Mouse (Mus musculus): ENCODE data around the gene Tmem201. TPM values are rescaled to one million over a fixed set of nuclear protein-coding genes. Genes with fewer than 3 reads are reported as not detected.

Gene Tmem201
- polyA plus RNA-seq, 1 experiment = 15.7 TPM

GRCm38 (mm10) chr4:149734730-149735475 is 2.9 kb downstream of the Tmem201 start:
- TF ChIP-seq CTCF (IDR thresholded peaks at IDR 0.05; ENCODE audit: control insufficient read depth, insufficient read depth, insufficient replicate concordance, low read depth, low read length) = no peak
- TF ChIP-seq POLR2A (IDR thresholded peaks at IDR 0.05; ENCODE audit: control insufficient read depth, low read depth, low read length) = no peak
- Histone ChIP-seq H3K27ac (ENCODE audit: control insufficient read depth, insufficient read depth, low read depth, low read length) (no peak overlapping the region), H3K4me3 (ENCODE audit: control insufficient read depth, low read depth, low read length) (no peak overlapping the region), H3K4me1 (ENCODE audit: control insufficient read depth, insufficient read depth, low read length) (peaks cover 10% of the 10 kb centered on the region), H3K36me3 (ENCODE audit: control insufficient read depth, insufficient read depth, low read length) (no peaks in the 10 kb centered on the region), H3K27me3 (ENCODE audit: control insufficient read depth, insufficient read depth, low read length) (no peaks in the 10 kb centered on the region)

- Histone ChIP-seq H3K4me3 (ENCODE audit: control insufficient read depth, low read depth, low read length) (no peak overlapping the region), H3K4me1 (ENCODE audit: control insufficient read depth, insufficient read depth, low read length) (peaks cover 10% of the 10 kb centered on the region)
Measured at GRCm38 (mm10) chr4:149734246-149734645, 3.6 kb downstream of the Tmem201 start.

DNA sequence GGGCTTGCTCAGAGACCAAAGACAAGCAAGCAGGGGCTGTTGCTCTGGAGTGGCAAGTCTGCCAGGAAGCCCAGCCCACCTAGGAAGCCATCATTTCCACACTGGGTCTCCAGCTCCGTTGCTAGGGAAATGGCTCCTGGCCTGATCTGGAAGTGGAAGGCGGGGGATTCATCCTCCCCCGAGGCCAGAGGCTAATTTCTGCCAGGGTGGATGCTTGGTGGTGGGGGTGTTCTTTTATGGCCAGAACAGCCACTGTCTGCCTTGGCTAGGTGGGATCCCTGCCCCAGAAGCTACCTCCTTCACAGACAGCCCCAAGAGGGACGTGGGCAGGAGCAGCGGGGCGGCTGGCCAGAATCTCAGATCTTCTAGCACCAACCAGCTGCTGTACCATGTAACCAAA is 4.1 kb downstream of the Tmem201 start:
- TF ChIP-seq POLR2A (IDR thresholded peaks at IDR 0.05; ENCODE audit: control insufficient read depth, low read depth, low read length) (no peak), CTCF (IDR thresholded peaks at IDR 0.05; ENCODE audit: control insufficient read depth, insufficient read depth, insufficient replicate concordance, low read depth, low read length) (no peak)
- H3K4me1 ChIP-seq (ENCODE audit: control insufficient read depth, insufficient read depth, low read length) = peaks cover 10% of the 10 kb centered on the region
- no peak overlapping the region for H3K27ac ChIP-seq (ENCODE audit: control insufficient read depth, insufficient read depth, low read depth, low read length)
- no peak overlapping the region for H3K4me3 ChIP-seq (ENCODE audit: control insufficient read depth, low read depth, low read length)
- no peaks in the 10 kb centered on the region for H3K36me3 ChIP-seq (ENCODE audit: control insufficient read depth, insufficient read depth, low read length)
- no peaks in the 10 kb centered on the region for H3K27me3 ChIP-seq (ENCODE audit: control insufficient read depth, insufficient read depth, low read length)

More at GRCm38 (mm10) chr4:149734246-149734645, 3.6 kb downstream of the Tmem201 start:
- TF ChIP-seq POLR2A (IDR thresholded peaks at IDR 0.05; ENCODE audit: control insufficient read depth, low read depth, low read length) (no peak), CTCF (IDR thresholded peaks at IDR 0.05; ENCODE audit: control insufficient read depth, insufficient read depth, insufficient replicate concordance, low read depth, low read length) (no peak)
- Histone ChIP-seq H3K36me3 (ENCODE audit: control insufficient read depth, insufficient read depth, low read length) (no peaks in the 10 kb centered on the region), H3K27ac (ENCODE audit: control insufficient read depth, insufficient read depth, low read depth, low read length) (no peak overlapping the region), H3K27me3 (ENCODE audit: control insufficient read depth, insufficient read depth, low read length) (no peaks in the 10 kb centered on the region)

DNA sequence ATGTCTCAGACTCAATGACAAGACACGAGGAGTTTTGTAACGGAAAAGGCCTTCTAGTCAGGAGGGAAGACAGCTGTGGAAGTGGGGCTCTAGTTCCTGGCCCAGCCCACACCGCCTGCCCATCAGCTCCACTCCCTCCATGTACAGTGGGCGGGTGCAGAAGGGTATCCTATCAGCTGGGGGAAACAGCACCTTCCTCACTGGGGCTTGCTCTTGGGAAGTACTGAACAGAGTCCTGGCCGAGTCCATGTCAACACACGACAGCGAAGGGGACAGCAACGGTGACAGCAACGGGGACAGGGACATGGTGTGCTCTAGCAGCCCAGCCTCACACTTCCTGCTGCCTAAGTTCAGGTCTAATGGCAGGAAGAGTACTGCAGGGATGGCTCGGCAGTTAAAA is 5.0 kb downstream of the Tmem201 start:
- H3K27me3 ChIP-seq (ENCODE audit: control insufficient read depth, insufficient read depth, low read length) = no peaks in the 10 kb centered on the region
- no peak overlapping the region for H3K4me3 ChIP-seq (ENCODE audit: control insufficient read depth, low read depth, low read length)
- TF ChIP-seq CTCF (IDR thresholded peaks at IDR 0.05; ENCODE audit: control insufficient read depth, insufficient read depth, insufficient replicate concordance, low read depth, low read length) (no peak), POLR2A (IDR thresholded peaks at IDR 0.05; ENCODE audit: control insufficient read depth, low read depth, low read length) (no peak)
- no peak overlapping the region for H3K27ac ChIP-seq (ENCODE audit: control insufficient read depth, insufficient read depth, low read depth, low read length)
- H3K36me3 ChIP-seq (ENCODE audit: control insufficient read depth, insufficient read depth, low read length) = no peaks in the 10 kb centered on the region; the same call in 1 of the 2 replicates
- H3K4me1 ChIP-seq (ENCODE audit: control insufficient read depth, insufficient read depth, low read length) = peaks cover 8% of the 10 kb centered on the region

DNA sequence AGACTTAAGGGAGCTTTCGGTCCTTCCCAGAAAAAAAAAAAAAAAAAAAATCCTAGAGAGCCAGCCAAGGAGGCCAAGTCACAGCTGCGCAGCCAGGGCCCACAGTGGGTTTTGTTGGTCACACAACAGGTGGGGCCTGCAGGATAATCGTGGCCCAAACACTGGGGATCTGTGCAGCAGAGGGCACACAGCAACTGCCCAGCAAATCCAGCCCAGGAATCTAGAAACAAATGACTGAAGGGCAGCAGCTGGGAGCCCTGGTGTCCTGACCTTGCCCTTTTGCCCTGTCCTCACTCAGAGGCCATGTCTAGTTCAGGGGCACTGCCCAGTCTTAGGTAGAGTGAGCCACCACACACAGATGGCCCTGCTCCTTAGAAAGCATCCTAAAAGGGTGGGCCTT is 5.5 kb downstream of the Tmem201 start:
- Histone ChIP-seq H3K27ac (ENCODE audit: control insufficient read depth, insufficient read depth, low read depth, low read length) (no peak overlapping the region), H3K4me1 (ENCODE audit: control insufficient read depth, insufficient read depth, low read length) (peaks cover 8% of the 10 kb centered on the region), H3K4me3 (ENCODE audit: control insufficient read depth, low read depth, low read length) (no peak overlapping the region), H3K36me3 (ENCODE audit: control insufficient read depth, insufficient read depth, low read length) (no peaks in the 10 kb centered on the region; the same call in 1 of the 2 replicates), H3K27me3 (ENCODE audit: control insufficient read depth, insufficient read depth, low read length) (no peaks in the 10 kb centered on the region)
- no peak for TF ChIP-seq CTCF (IDR thresholded peaks at IDR 0.05; ENCODE audit: control insufficient read depth, insufficient read depth, insufficient replicate concordance, low read depth, low read length)
- TF ChIP-seq POLR2A (IDR thresholded peaks at IDR 0.05; ENCODE audit: control insufficient read depth, low read depth, low read length) = no peak

DNA sequence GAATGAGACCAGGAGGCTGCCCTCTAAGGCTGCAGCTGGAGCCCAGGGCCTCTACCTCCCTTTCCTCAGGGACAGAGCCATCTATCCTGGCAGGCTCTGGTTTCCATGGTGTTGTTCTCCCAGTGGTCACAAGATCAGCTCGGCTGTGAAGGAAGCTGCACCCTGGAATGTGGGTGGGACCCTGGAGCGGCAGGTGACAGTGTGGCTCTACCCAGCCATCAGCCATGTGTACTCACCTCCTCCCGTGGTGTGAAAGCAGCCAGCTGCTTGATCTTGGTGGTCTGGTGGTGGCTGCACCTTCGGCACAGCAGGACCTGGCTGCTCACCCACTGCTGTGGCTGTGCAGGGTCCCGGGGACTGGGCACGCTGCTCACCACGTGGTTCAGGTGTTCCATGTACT is 7.0 kb downstream of the Tmem201 start:
- no peaks in the 10 kb centered on the region for H3K27me3 ChIP-seq (ENCODE audit: control insufficient read depth, insufficient read depth, low read length)
- no peak overlapping the region for H3K4me3 ChIP-seq (ENCODE audit: control insufficient read depth, low read depth, low read length)
- H3K27ac ChIP-seq (ENCODE audit: control insufficient read depth, insufficient read depth, low read depth, low read length) = no peak overlapping the region
- H3K4me1 ChIP-seq (ENCODE audit: control insufficient read depth, insufficient read depth, low read length) = no peaks in the 10 kb centered on the region
- H3K36me3 ChIP-seq (ENCODE audit: control insufficient read depth, insufficient read depth, low read length) = no peaks in the 10 kb centered on the region; the same call in 1 of the 2 replicates
- TF ChIP-seq POLR2A (IDR thresholded peaks at IDR 0.05; ENCODE audit: control insufficient read depth, low read depth, low read length) = no peak
- no peak for TF ChIP-seq CTCF (IDR thresholded peaks at IDR 0.05; ENCODE audit: control insufficient read depth, insufficient read depth, insufficient replicate concordance, low read depth, low read length)

DNA sequence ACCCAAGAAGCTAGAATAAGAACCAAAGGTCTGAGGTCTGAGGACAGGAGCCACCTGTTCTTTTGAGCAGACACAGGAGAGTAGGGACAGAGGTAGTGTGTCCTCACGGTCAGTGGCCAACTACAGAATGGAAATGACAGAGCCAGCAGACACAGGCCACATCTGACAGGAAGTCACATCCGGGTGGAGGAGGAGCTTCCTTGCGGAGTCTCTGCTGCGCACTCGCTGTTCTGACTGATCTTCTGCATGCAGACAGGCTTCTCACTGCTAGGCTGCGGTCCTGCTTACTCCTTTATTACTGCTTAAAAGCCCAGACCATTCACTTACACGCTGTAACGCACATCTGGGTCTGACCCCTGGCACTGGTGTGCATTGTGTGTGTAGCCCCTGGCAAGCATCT is 9.0 kb downstream of the Tmem201 start:
- Histone ChIP-seq H3K4me3 (ENCODE audit: control insufficient read depth, low read depth, low read length) (no peak overlapping the region), H3K36me3 (ENCODE audit: control insufficient read depth, insufficient read depth, low read length) (no peaks in the 10 kb centered on the region; the same call in 1 of the 2 replicates), H3K27ac (ENCODE audit: control insufficient read depth, insufficient read depth, low read depth, low read length) (no peak overlapping the region), H3K27me3 (ENCODE audit: control insufficient read depth, insufficient read depth, low read length) (no peaks in the 10 kb centered on the region), H3K4me1 (ENCODE audit: control insufficient read depth, insufficient read depth, low read length) (no peaks in the 10 kb centered on the region)
- TF ChIP-seq POLR2A (IDR thresholded peaks at IDR 0.05; ENCODE audit: control insufficient read depth, low read depth, low read length) (no peak), CTCF (IDR thresholded peaks at IDR 0.05; ENCODE audit: control insufficient read depth, insufficient read depth, insufficient replicate concordance, low read depth, low read length) (no peak)
